Mouse (Mus musculus): ENCODE data around the gene Olfr1487. TPM values are rescaled to one million over a fixed set of nuclear protein-coding genes. Genes with fewer than 3 reads are reported as not detected.
"Not testable (repeated sequence)": the region's sequence is repeated elsewhere in the genome, so short reads cannot be mapped to it uniquely, and the experiment has no call there.

Olfr1487 gene
- not detected in 2 replicates for polyA plus RNA-seq (2016; fragmentation: Nextera tagmentation; extraction: Ambion mirVana)

GRCm38 (mm10) chr19:13617075-13617474 lies at the start of gene Olfr1487:
Gene Olfr1487 (plus strand): TSS chr19:13617375.
- WGBS, result 88% methylated on average over 2 of the region's 2 CpGs
- not testable (repeated sequence) for H3K9me3 ChIP-seq; ATAC-seq (ENCODE audit: insufficient number of reproducible peaks, insufficient read depth, low FRiP score, low TSS enrichment); H3K27me3 ChIP-seq; H3K4me3 ChIP-seq; H3K36me3 ChIP-seq; H3K4me1 ChIP-seq; H3K27ac ChIP-seq; H3K9ac ChIP-seq; H3K4me2 ChIP-seq (replicated peaks)

- ATAC-seq (ENCODE audit: insufficient number of reproducible peaks, insufficient read depth, low FRiP score, low TSS enrichment), result no peak
- no peaks in the 10 kb centered on the region for H3K27me3 ChIP-seq
- H3K27ac ChIP-seq, result no peak within 1 kb of the TSS
- H3K9ac ChIP-seq, result no peak within 1 kb of the TSS
- H3K4me2 ChIP-seq (replicated peaks), result no peak within 1 kb of the TSS
- no peak within 1 kb of the TSS for H3K4me3 ChIP-seq
- H3K9me3 ChIP-seq, result no peaks in the 10 kb centered on the region
- no peaks in the 10 kb centered on the region for H3K36me3 ChIP-seq
- 90% methylated on average over 1 of the region's 1 CpGs for WGBS
- H3K4me1 ChIP-seq, result no peaks in the 10 kb centered on the region
Observed at GRCm38 (mm10) chr19:13583211-13583610, 34.0 kb upstream of the Olfr1487 start, which contains the start of gene Olfr1484. Gene Olfr1484 (plus strand): TSS chr19:13583511.

GRCm38 (mm10) chr19:13631321-13631720 lies 14.1 kb downstream of the Olfr1487 start, which contains the start of gene Olfr1489:
Gene Olfr1489 (plus strand): TSS chr19:13631621.
- Histone ChIP-seq H3K4me2 (replicated peaks) (no peak within 1 kb of the TSS), H3K27me3 (no peaks in the 10 kb centered on the region), H3K9ac (no peak within 1 kb of the TSS), H3K27ac (no peak within 1 kb of the TSS), H3K4me3 (no peak within 1 kb of the TSS), H3K4me1 (no peaks in the 10 kb centered on the region), H3K9me3 (no peaks in the 10 kb centered on the region), H3K36me3 (no peaks in the 10 kb centered on the region)
- 85% methylated on average over 1 of the region's 1 CpGs for WGBS
- no peak for ATAC-seq (ENCODE audit: insufficient number of reproducible peaks, insufficient read depth, low FRiP score, low TSS enrichment)

GRCm38 (mm10) chr19:13650791-13651190 lies 33.6 kb downstream of the Olfr1487 start, which contains the start of gene Olfr1490:
Gene Olfr1490 (plus strand): TSS chr19:13651091.
- Histone ChIP-seq H3K9ac (no peak within 1 kb of the TSS), H3K4me3 (no peak within 1 kb of the TSS), H3K4me1 (no peaks in the 10 kb centered on the region), H3K27me3 (no peaks in the 10 kb centered on the region), H3K27ac (no peak within 1 kb of the TSS), H3K36me3 (no peaks in the 10 kb centered on the region), H3K4me2 (replicated peaks) (no peak within 1 kb of the TSS), H3K9me3 (0 out of 2 replicates have a peak, but pooled peaks cover 10% of the 10 kb centered on the region)
- 66% methylated on average over 1 of the region's 1 CpGs for WGBS
- no peak for ATAC-seq (ENCODE audit: insufficient number of reproducible peaks, insufficient read depth, low FRiP score, low TSS enrichment)

Small RNA genes lying within 50 kb of the gene (microRNA-seq; reads per million reads assigned to microRNA genes)
- not detected for gene Gm22323
- not detected for gene Gm23931

Other genes with a start within 250 kb of the Olfr1487 start
- not detected in 2 replicates for gene Olfr1469, start 209.5 kb upstream of the Olfr1487 start, polyA plus RNA-seq (2016; fragmentation: Nextera tagmentation; extraction: Ambion mirVana)
- not detected in 2 replicates for gene Olfr1471, start 174.0 kb upstream of the Olfr1487 start, polyA plus RNA-seq (2016; fragmentation: Nextera tagmentation; extraction: Ambion mirVana)
- not detected in 2 replicates for gene Olfr1472, start 161.3 kb upstream of the Olfr1487 start, polyA plus RNA-seq (2016; fragmentation: Nextera tagmentation; extraction: Ambion mirVana)
- gene Olfr1474, start 147.8 kb upstream of the Olfr1487 start, polyA plus RNA-seq (2016; fragmentation: Nextera tagmentation; extraction: Ambion mirVana), result not detected in 2 replicates
- gene Olfr1475, start 137.2 kb upstream of the Olfr1487 start, polyA plus RNA-seq (2016; fragmentation: Nextera tagmentation; extraction: Ambion mirVana), result not detected in 2 replicates
- gene Olfr1477, start 116.8 kb upstream of the Olfr1487 start, polyA plus RNA-seq (2016; fragmentation: Nextera tagmentation; extraction: Ambion mirVana), result not detected in 2 replicates
- gene Olfr1480, start 89.5 kb upstream of the Olfr1487 start, polyA plus RNA-seq (2016; fragmentation: Nextera tagmentation; extraction: Ambion mirVana), result not detected in 2 replicates
- gene Olfr1484, start 33.9 kb upstream of the Olfr1487 start, polyA plus RNA-seq (2016; fragmentation: Nextera tagmentation; extraction: Ambion mirVana), result not detected in 2 replicates
- gene Olfr1489, start 14.2 kb downstream of the Olfr1487 start, polyA plus RNA-seq (2016; fragmentation: Nextera tagmentation; extraction: Ambion mirVana), result not detected in 2 replicates
- not detected in 2 replicates for gene Olfr1490, start 33.7 kb downstream of the Olfr1487 start, polyA plus RNA-seq (2016; fragmentation: Nextera tagmentation; extraction: Ambion mirVana)
- gene Olfr1491, start 79.9 kb downstream of the Olfr1487 start, polyA plus RNA-seq (2016; fragmentation: Nextera tagmentation; extraction: Ambion mirVana), result not detected in 2 replicates
- gene Olfr1493-ps1, start 105.9 kb downstream of the Olfr1487 start, polyA plus RNA-seq (2016; fragmentation: Nextera tagmentation; extraction: Ambion mirVana), result not detected in 2 replicates
- not detected in 2 replicates for gene Olfr1494, start 122.4 kb downstream of the Olfr1487 start, polyA plus RNA-seq (2016; fragmentation: Nextera tagmentation; extraction: Ambion mirVana)
- not detected in 2 replicates for gene Olfr1495, start 147.2 kb downstream of the Olfr1487 start, polyA plus RNA-seq (2016; fragmentation: Nextera tagmentation; extraction: Ambion mirVana)
- gene Olfr1496, start 160.5 kb downstream of the Olfr1487 start, polyA plus RNA-seq (2016; fragmentation: Nextera tagmentation; extraction: Ambion mirVana), result not detected in 2 replicates
- not detected in 2 replicates for gene Olfr1497, start 180.8 kb downstream of the Olfr1487 start, polyA plus RNA-seq (2016; fragmentation: Nextera tagmentation; extraction: Ambion mirVana)
- gene Olfr1499, start 202.1 kb downstream of the Olfr1487 start, polyA plus RNA-seq (2016; fragmentation: Nextera tagmentation; extraction: Ambion mirVana), result not detected in 2 replicates
- gene Olfr1500, start 213.1 kb downstream of the Olfr1487 start, polyA plus RNA-seq (2016; fragmentation: Nextera tagmentation; extraction: Ambion mirVana), result 0.09 TPM in 1 of 2 replicates, not detected in the other
- gene Olfr1501, start 233.3 kb downstream of the Olfr1487 start, polyA plus RNA-seq (2016; fragmentation: Nextera tagmentation; extraction: Ambion mirVana), result not detected in 2 replicates
- gene Olfr1502, start 244.4 kb downstream of the Olfr1487 start, polyA plus RNA-seq (2016; fragmentation: Nextera tagmentation; extraction: Ambion mirVana), result not detected in 2 replicates